Mouse (Mus musculus) sigmoid colon, adult 10 weeks (tissue): ENCODE results near the gene Mars2. TPM values are rescaled to one million over a fixed set of nuclear protein-coding genes. Genes with fewer than 3 reads are reported as not detected.

Experiments
- polyA plus RNA-seq: library from polyadenylated mRNA; stranded (reverse); fragments of 350-450 nt; fragmentation: Illumina TruSeq; extraction: RNeasy Lipid Tissue Mini Kit (QIAGEN cat#74804); gene quantifications from one replicate; pipeline ENCODE4 v1.2.3, GENCODE M21; 2014; ENCODE audit warnings: low read depth, low replicate concordance

Mars2 gene
- 13.3 TPM for polyA plus RNA-seq

DNA sequence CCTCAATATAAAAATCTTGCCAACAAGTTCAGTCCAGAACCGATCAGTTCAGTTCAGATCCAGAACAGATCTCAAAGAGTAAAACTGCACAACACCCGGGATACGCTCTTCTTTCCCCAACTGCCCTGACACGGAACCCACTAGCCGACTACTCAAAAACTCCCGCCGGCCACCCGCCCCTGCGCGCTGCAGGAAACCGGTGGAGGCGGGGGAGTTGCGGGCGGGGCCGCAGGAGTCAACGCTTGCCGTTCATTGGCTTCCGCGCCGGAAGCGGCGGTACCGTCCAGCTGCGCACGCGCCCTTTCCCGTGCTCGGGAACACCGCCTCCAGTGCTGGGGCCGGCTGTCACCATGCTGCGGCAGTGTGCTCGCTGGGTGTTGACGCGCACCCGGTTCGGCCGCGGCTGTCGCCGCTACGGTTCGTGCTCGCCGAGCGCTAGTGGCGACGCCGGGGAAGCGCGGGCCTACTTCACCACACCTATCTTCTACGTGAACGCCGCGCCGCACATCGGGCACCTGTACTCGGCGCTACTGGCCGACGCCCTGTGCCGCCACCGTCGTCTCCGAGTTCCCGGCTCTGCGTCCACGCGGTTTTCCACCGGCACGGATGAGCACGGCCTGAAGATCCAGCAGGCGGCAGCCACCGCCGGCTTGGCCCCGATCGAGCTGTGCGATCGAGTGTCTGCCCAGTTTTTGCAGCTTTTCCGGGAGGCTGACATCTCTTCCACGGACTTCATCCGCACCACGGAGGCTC lies at the start of gene Mars2:
TSS of gene Mars2 (plus strand) at position 288 of the 753 bp plus-strand sequence.

GRCm38 (mm10) chr1:55226011-55226857 lies 10.7 kb upstream of the Mars2 start, which contains the start of gene Rftn2:
Rftn2 (minus strand) TSS chr1:55226782.

Other genes starting within 250 kb of the Mars2 start
- 610 TPM for gene Sf3b1, start 209.7 kb upstream of the Mars2 start, polyA plus RNA-seq
- gene Coq10b, start 184.4 kb upstream of the Mars2 start, polyA plus RNA-seq: 176 TPM
- gene Hspe1, start 149.0 kb upstream of the Mars2 start, polyA plus RNA-seq: 234 TPM
- gene Hspd1, start 148.9 kb upstream of the Mars2 start, polyA plus RNA-seq: 409 TPM
- gene Mob4, start 105.9 kb upstream of the Mars2 start, polyA plus RNA-seq: 354 TPM
- 8.6 TPM for gene Rftn2, start 10.4 kb upstream of the Mars2 start, polyA plus RNA-seq
- not detected for gene Boll, start 126.3 kb downstream of the Mars2 start, polyA plus RNA-seq
- 4.4 TPM for gene Plcl1, start 168.7 kb downstream of the Mars2 start, polyA plus RNA-seq